Mouse (Mus musculus): ENCODE results near the gene Gna13. TPM values are rescaled to one million over a fixed set of nuclear protein-coding genes. Genes with fewer than 3 reads are reported as not detected.
A peak's percentile ranks its signal among the peaks of the same experiment; 100 is the strongest.

Gene Gna13
- polyA plus RNA-seq, 1 experiment from 2014 or later: 27.0 TPM

DNA sequence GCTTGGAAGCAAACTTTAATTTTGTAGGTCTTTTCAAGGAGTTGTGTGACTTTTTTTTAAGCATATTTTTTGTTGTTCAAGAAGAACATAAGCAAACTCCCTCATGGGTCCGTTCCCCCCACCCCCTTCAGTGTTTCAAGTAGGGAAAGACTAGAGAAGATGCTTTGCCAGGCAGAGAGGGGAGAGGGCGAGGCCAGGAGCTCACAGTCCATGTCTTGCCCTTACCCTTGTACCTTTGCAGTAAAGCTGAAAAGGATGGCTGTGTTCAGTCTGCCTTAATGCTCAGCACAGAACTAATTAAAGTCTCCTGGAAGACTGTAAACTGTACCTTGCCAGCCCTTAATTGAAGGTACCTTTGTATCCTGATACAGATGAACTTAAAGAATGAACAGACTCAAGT, 1.7 kb downstream of the Gna13 start:
- peak overlapping the region; percentile 19 to 93; a peak in 3 of 4 replicates for H3K4me3 ChIP-seq (ENCODE audit: control insufficient read depth in 1 of 2, insufficient read depth in 1 of 2, low read depth in 1 of 2, low read length in 2 of 2)
- no peak for ATAC-seq (ENCODE audit: insufficient number of reproducible peaks, insufficient read depth, low FRiP score, low read depth)
- peak overlapping the region; percentile 73 for H3K4me2 ChIP-seq (ENCODE audit: low read length)
- no peaks in the 10 kb centered on the region for H3K27me3 ChIP-seq (ENCODE audit: control insufficient read depth, insufficient read depth, low read length)
- no peak overlapping the region for H3K27ac ChIP-seq (replicated peaks in 1 of 2; ENCODE audit: control insufficient read depth in 1 of 2, insufficient read depth in 1 of 2, low read depth in 2 of 2, low read length in 2 of 2)
- peak overlapping the region; percentile 97 for H3K9ac ChIP-seq (ENCODE audit: low read length)
- peaks cover 26% of the 10 kb centered on the region for H3K36me3 ChIP-seq (ENCODE audit: control insufficient read depth, insufficient read depth, low read length)
- WGBS: 51% methylated on average over 2 of the region's 2 CpGs
- H3K9me3 ChIP-seq (ENCODE audit: control insufficient read depth, low read length): no peaks in the 10 kb centered on the region
- peaks cover 18 to 63% of the 10 kb centered on the region in 2 experiments for H3K4me1 ChIP-seq (ENCODE audit: control insufficient read depth in 2 of 2, insufficient read depth in 2 of 2, low read length in 2 of 2)

- Histone ChIP-seq H3K4me1 (ENCODE audit: control insufficient read depth in 2 of 2, insufficient read depth in 2 of 2, low read length in 2 of 2) (peaks cover 18 to 63% of the 10 kb centered on the region in 2 experiments), H3K4me3 (ENCODE audit: control insufficient read depth in 1 of 2, insufficient read depth in 1 of 2, low read depth in 1 of 2, low read length in 2 of 2) (peak overlapping the region in 1 of 2 experiments; percentile 93; a peak in 1 of 4 replicates), H3K4me2 (ENCODE audit: low read length) (peak overlapping the region; percentile 73), H3K27ac (replicated peaks in 1 of 2; ENCODE audit: control insufficient read depth in 1 of 2, insufficient read depth in 1 of 2, low read depth in 2 of 2, low read length in 2 of 2) (no peak overlapping the region), H3K36me3 (ENCODE audit: control insufficient read depth, insufficient read depth, low read length) (peaks cover 26% of the 10 kb centered on the region), H3K27me3 (ENCODE audit: control insufficient read depth, insufficient read depth, low read length) (no peaks in the 10 kb centered on the region), H3K9me3 (ENCODE audit: control insufficient read depth, low read length) (no peaks in the 10 kb centered on the region), H3K9ac (ENCODE audit: low read length) (peak overlapping the region; percentile 97)
- 81% methylated on average over 10 of the region's 10 CpGs for WGBS
- no peak for ATAC-seq (ENCODE audit: insufficient number of reproducible peaks, insufficient read depth, low FRiP score, low read depth)
Observed at GRCm38 (mm10) chr11:109364881-109365280, 2.2 kb downstream of the Gna13 start.

- no peak overlapping the region for H3K4me3 ChIP-seq (ENCODE audit: control insufficient read depth in 1 of 2, insufficient read depth in 1 of 2, low read depth in 1 of 2, low read length in 2 of 2)
- H3K4me2 ChIP-seq (ENCODE audit: low read length): no peak overlapping the region
- H3K27me3 ChIP-seq (ENCODE audit: control insufficient read depth, insufficient read depth, low read length): no peaks in the 10 kb centered on the region
- H3K4me1 ChIP-seq (ENCODE audit: control insufficient read depth in 2 of 2, insufficient read depth in 2 of 2, low read length in 2 of 2): peaks cover 22 to 69% of the 10 kb centered on the region in 2 experiments
- no peak overlapping the region for H3K9ac ChIP-seq (ENCODE audit: low read length)
- 94% methylated on average over 5 of the region's 5 CpGs for WGBS
- H3K36me3 ChIP-seq (ENCODE audit: control insufficient read depth, insufficient read depth, low read length): peaks cover 26% of the 10 kb centered on the region
- H3K9me3 ChIP-seq (ENCODE audit: control insufficient read depth, low read length): no peaks in the 10 kb centered on the region
- ATAC-seq (ENCODE audit: insufficient number of reproducible peaks, insufficient read depth, low FRiP score, low read depth): no peak
- H3K27ac ChIP-seq (replicated peaks in 1 of 2; ENCODE audit: control insufficient read depth in 1 of 2, insufficient read depth in 1 of 2, low read depth in 2 of 2, low read length in 2 of 2): no peak overlapping the region
Observed at GRCm38 (mm10) chr11:109365818-109366217, 3.2 kb downstream of the Gna13 start.

DNA sequence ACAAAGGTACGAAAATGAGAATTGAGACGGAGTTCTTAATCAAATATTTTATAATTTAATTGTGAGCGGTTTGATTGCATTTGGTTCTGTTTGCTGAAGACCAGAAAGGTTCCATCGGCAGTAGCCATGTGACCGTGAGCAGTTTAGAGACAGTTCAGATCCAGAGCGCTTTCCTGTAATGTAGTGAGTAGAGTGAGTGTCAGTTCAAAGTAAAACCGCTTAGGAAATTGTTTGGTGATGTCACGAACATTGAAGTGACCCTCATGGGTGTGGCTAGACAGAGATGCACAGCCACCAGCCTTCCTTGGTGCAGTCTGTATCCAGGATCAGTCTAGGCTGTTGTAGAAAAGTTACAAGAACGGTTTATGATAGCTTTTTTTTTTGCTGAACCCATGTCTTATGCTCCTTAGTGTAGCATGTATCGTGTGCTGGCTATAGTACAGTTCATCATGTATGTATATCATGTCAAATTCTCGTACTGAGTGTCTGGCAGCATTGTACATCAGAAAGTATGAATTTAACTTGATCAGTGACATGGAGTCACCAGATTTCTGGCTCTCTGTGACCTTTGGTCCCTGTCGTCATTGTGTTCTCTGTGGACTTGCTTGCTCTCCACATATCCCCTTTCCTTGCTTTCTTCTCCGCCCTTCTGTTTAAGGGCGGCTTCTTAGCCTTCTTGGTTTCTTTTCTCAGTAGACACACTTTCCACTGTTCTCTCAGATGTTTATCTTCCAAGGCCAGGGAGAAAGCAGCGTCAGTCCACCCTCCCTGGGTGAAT, 4.4 kb downstream of the Gna13 start:
- H3K27ac ChIP-seq (replicated peaks in 1 of 2; ENCODE audit: control insufficient read depth in 1 of 2, insufficient read depth in 1 of 2, low read depth in 2 of 2, low read length in 2 of 2): no peak overlapping the region
- no peak overlapping the region for H3K4me3 ChIP-seq (ENCODE audit: control insufficient read depth in 1 of 2, insufficient read depth in 1 of 2, low read depth in 1 of 2, low read length in 2 of 2)
- no peak overlapping the region for H3K9ac ChIP-seq (ENCODE audit: low read length)
- 74% methylated on average over 15 of the region's 15 CpGs for WGBS
- no peak overlapping the region for H3K4me2 ChIP-seq (ENCODE audit: low read length)
- peaks cover 26% of the 10 kb centered on the region for H3K36me3 ChIP-seq (ENCODE audit: control insufficient read depth, insufficient read depth, low read length)
- H3K27me3 ChIP-seq (ENCODE audit: control insufficient read depth, insufficient read depth, low read length): no peaks in the 10 kb centered on the region
- H3K9me3 ChIP-seq (ENCODE audit: control insufficient read depth, low read length): no peaks in the 10 kb centered on the region
- no peak for ATAC-seq (ENCODE audit: insufficient number of reproducible peaks, insufficient read depth, low FRiP score, low read depth)
- H3K4me1 ChIP-seq (ENCODE audit: control insufficient read depth in 2 of 2, insufficient read depth in 2 of 2, low read length in 2 of 2): peaks cover 17 to 69% of the 10 kb centered on the region in 2 experiments

DNA sequence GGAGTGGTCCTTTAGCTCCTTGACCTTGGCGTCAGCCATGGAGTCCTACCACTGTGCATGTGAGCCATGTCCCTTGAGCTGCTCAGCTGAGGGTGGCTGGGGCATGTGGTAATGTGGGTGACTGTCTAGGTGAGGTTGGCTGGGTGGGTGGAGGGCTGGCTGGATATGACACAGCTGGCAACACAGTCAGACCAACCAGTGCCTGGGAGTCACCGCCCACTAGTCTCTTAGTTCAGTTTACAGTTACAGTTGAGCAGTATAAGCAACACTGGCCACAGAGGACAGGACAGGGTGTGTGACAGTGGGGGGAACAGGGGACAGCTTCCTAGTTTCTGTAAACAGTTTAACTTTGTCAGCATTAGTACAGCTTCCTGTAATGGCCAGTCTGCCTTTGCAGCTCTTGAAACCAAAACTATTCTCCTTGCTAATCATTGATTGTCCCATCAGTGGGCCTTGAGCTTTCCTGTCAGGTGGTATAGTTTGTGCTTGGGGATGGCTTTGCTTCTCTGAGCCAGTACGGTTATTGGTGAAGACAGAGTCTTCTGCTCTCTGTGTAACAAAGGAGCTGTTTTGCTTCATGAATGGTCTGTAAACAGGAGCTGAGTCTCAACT, 6.5 kb downstream of the Gna13 start:
- H3K27ac ChIP-seq (replicated peaks in 1 of 2; ENCODE audit: control insufficient read depth in 1 of 2, insufficient read depth in 1 of 2, low read depth in 2 of 2, low read length in 2 of 2): no peak overlapping the region
- H3K4me3 ChIP-seq (ENCODE audit: control insufficient read depth in 1 of 2, insufficient read depth in 1 of 2, low read depth in 1 of 2, low read length in 2 of 2): no peak overlapping the region
- 83% methylated on average over 3 of the region's 3 CpGs for WGBS
- no peak for ATAC-seq (ENCODE audit: insufficient number of reproducible peaks, insufficient read depth, low FRiP score, low read depth)
- peaks cover 17 to 66% of the 10 kb centered on the region in 2 experiments for H3K4me1 ChIP-seq (ENCODE audit: control insufficient read depth in 2 of 2, insufficient read depth in 2 of 2, low read length in 2 of 2)
- no peak overlapping the region for H3K9ac ChIP-seq (ENCODE audit: low read length)
- peaks cover 26% of the 10 kb centered on the region for H3K36me3 ChIP-seq (ENCODE audit: control insufficient read depth, insufficient read depth, low read length)
- no peaks in the 10 kb centered on the region for H3K27me3 ChIP-seq (ENCODE audit: control insufficient read depth, insufficient read depth, low read length)
- H3K9me3 ChIP-seq (ENCODE audit: control insufficient read depth, low read length): no peaks in the 10 kb centered on the region
- no peak overlapping the region for H3K4me2 ChIP-seq (ENCODE audit: low read length)

GRCm38 (mm10) chr11:109375412-109375811, 12.8 kb downstream of the Gna13 start:
- peaks cover 15 to 53% of the 10 kb centered on the region in 2 experiments for H3K4me1 ChIP-seq (ENCODE audit: control insufficient read depth in 2 of 2, insufficient read depth in 2 of 2, low read length in 2 of 2)
- 66% methylated on average over 7 of the region's 7 CpGs for WGBS
- H3K36me3 ChIP-seq (ENCODE audit: control insufficient read depth, insufficient read depth, low read length): no peaks in the 10 kb centered on the region
- H3K9ac ChIP-seq (ENCODE audit: low read length): no peak overlapping the region
- no peaks in the 10 kb centered on the region for H3K9me3 ChIP-seq (ENCODE audit: control insufficient read depth, low read length)
- no peak for ATAC-seq (ENCODE audit: insufficient number of reproducible peaks, insufficient read depth, low FRiP score, low read depth)
- no peaks in the 10 kb centered on the region for H3K27me3 ChIP-seq (ENCODE audit: control insufficient read depth, insufficient read depth, low read length)
- H3K4me2 ChIP-seq (ENCODE audit: low read length): no peak overlapping the region
- H3K27ac ChIP-seq (replicated peaks in 1 of 2; ENCODE audit: control insufficient read depth in 1 of 2, insufficient read depth in 1 of 2, low read depth in 2 of 2, low read length in 2 of 2): no peak overlapping the region
- H3K4me3 ChIP-seq (ENCODE audit: control insufficient read depth in 1 of 2, insufficient read depth in 1 of 2, low read depth in 1 of 2, low read length in 2 of 2): no peak overlapping the region

DNA sequence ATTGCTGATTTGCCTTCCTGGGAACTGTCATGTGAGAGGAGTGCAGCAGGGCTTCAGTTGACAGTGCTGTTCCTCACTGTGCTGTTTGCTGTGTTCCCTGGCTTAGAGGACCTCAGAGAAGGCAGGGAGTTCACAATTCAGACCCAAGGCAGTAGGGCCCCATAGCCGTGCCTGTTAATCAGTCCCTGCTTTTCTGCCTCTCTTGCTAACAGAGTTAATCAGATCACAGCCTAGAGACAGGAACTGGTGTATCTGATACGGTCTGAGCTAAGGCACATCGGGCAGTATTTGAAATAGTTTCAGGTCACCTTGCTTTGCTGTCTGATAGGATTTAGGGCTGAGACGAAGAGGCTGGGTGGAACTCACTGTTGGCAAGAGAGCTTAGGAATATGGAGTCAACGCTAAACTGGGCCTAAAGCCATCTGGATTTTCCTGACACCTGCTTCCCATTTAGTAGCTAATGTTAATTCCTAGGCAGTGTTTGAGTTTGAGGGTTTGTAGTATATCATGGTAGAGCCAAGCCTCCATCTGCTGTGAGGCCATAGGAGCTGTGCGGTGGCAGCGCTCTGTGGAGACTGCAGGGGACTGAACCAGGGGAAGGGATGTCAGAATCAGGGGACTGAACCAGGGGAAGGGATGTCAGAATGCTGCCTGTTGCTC, 14.0 kb downstream of the Gna13 start:
- Histone ChIP-seq H3K36me3 (ENCODE audit: control insufficient read depth, insufficient read depth, low read length) (no peaks in the 10 kb centered on the region), H3K27ac (replicated peaks in 1 of 2; ENCODE audit: control insufficient read depth in 1 of 2, insufficient read depth in 1 of 2, low read depth in 2 of 2, low read length in 2 of 2) (peak overlapping the region; percentile 32 to 54; a peak in 3 of 4 replicates), H3K9ac (ENCODE audit: low read length) (peak overlapping the region; percentile 41; the same call in 1 of the 2 replicates), H3K9me3 (ENCODE audit: control insufficient read depth, low read length) (no peaks in the 10 kb centered on the region), H3K4me2 (ENCODE audit: low read length) (no peak overlapping the region; the same call in 1 of the 2 replicates), H3K27me3 (ENCODE audit: control insufficient read depth, insufficient read depth, low read length) (no peaks in the 10 kb centered on the region), H3K4me3 (ENCODE audit: control insufficient read depth in 1 of 2, insufficient read depth in 1 of 2, low read depth in 1 of 2, low read length in 2 of 2) (no peak overlapping the region), H3K4me1 (ENCODE audit: control insufficient read depth in 2 of 2, insufficient read depth in 2 of 2, low read length in 2 of 2) (peaks cover 14 to 43% of the 10 kb centered on the region in 2 experiments)
- WGBS: 36% methylated on average over 7 of the region's 7 CpGs
- no peak for ATAC-seq (ENCODE audit: insufficient number of reproducible peaks, insufficient read depth, low FRiP score, low read depth)

All from heart, embryonic 14.5 days (tissue).